Mouse (Mus musculus) cortical plate, adult 2 months (tissue): ENCODE data around the gene Meis1. TPM values are rescaled to one million over a fixed set of nuclear protein-coding genes. Genes with fewer than 3 reads are reported as not detected.
A peak's percentile ranks its signal among the peaks of the same experiment; 100 is the strongest.

ENCODE experiments used
- H3K27ac ChIP-seq: fragments of 200-500 bp; 2 replicates; pipeline ENCODE4 v1.5.1; 2012; ENCODE audit warnings: low read length, control low read depth, inconsistent platforms; ENCODE audit not compliant: insufficient read depth
- H3K4me1 ChIP-seq: fragments of 200-500 bp; 2 replicates; pipeline ENCODE4 v1.6.1; 2011; ENCODE audit warnings: low read length; ENCODE audit not compliant: control insufficient read depth, insufficient read depth
- H3K4me3 ChIP-seq: fragments of 200-500 bp; 2 replicates; pipeline ENCODE4 v1.5.1; 2011; ENCODE audit warnings: mild to moderate bottlenecking, low read length, control low read depth; ENCODE audit not compliant: insufficient read depth
- CTCF ChIP-seq: fragments of 200-500 bp; IDR thresholded peaks from 2 replicates; pipeline ENCODE4 v1.5.1; 2011; ENCODE audit warnings: mild to moderate bottlenecking, control low read depth, low read length; ENCODE audit not compliant: insufficient read depth; ENCODE audit errors: extremely low read depth
- POLR2A ChIP-seq: fragments of 200-500 bp; IDR thresholded peaks from 2 replicates; pipeline ENCODE4 v1.6.1; 2011; ENCODE audit warnings: mild to moderate bottlenecking, low read length, control low read depth; ENCODE audit not compliant: insufficient read depth; ENCODE audit errors: extremely low read depth
- polyA plus RNA-seq: library from polyadenylated mRNA; depleted of rRNA; stranded (reverse); fragments of >200 nt; gene quantifications from 2 replicates; pipeline ENCODE4 v1.2.3, GENCODE M21; 2012

Gene Meis1
- polyA plus RNA-seq, 1 experiment: 3.5 TPM

DNA sequence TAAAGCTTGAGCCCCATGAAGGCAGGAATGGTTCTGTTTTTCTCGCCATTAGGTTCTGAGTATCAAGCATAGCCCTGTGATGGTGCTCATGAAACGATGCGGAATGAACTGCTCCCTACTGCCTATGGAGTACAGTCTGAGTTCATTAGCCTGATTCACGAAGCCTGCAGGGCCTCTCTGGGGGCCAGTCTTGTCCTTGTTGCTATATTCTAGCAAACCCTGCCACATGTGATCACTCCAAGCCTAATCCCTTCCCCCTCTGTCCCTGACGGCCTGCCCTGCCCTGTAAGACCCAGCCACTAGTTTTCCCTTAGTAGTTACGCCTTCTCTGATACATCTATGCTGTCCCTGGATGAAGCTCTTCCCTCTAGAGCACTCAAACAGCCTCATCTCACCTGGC, 26.0 kb downstream of the Meis1 start:
- H3K4me1 ChIP-seq: no peaks in the 10 kb centered on the region; the same call in 1 of the 2 replicates
- no peak overlapping the region for H3K27ac ChIP-seq
- TF ChIP-seq POLR2A: no peak
- no peak for TF ChIP-seq CTCF
- no peak overlapping the region for H3K4me3 ChIP-seq

DNA sequence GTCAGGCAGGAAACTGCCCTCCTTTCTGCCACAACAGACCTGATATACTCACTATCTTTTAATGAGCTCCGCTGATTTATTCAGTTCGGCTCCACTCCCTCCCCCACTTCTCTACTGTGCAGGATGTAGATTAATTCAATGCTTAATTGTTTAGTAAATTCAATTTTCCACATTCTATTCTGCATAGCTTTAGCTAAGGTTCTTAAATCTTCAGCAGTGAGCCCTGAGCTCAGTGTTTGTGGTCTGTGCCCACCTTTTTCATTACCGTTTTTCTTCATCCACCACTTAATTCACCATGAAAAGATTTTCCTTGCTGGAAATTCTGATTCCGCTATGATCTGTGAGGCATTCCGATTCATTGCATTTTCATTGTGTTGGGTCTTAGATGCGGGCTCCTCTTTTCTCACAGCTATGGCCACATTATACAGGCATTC, 28.5 kb downstream of the Meis1 start:
- no peak overlapping the region; the same call in 1 of the 2 replicates for H3K27ac ChIP-seq
- no peak for TF ChIP-seq CTCF
- no peak for TF ChIP-seq POLR2A
- H3K4me1 ChIP-seq: no peaks in the 10 kb centered on the region; the same call in 1 of the 2 replicates
- no peak overlapping the region for H3K4me3 ChIP-seq

DNA sequence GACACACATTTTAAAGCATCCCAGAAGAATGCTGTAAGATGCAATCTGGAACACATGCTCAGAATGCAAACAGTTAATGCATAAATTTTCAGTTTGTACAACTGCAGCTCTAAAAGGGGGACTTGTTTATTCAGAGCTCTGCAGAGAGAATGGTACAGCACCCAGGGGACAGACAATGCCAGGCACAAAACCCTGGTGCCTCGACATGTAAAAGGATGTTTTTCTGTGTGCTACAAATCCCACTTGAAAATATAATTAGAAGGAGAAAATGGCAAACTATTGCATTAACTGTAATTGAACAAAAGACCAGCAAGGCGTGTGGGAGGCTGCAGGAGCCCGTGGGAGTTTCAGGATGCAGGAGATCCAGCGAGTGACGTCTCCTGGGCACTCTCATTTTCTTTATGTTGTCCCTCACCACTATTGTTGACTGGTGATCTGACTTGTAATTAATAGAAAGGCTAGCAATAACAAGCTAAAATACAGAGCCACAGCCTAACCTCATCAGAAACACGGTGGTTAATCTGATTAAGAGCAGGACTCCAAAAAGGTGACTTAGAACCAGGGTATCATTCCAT, 29.0 kb downstream of the Meis1 start:
- Histone ChIP-seq H3K27ac (peak overlapping the region; percentile 40; the same call in 1 of the 2 replicates), H3K4me1 (no peaks in the 10 kb centered on the region; the same call in 1 of the 2 replicates), H3K4me3 (no peak overlapping the region)
- no peak for TF ChIP-seq CTCF
- TF ChIP-seq POLR2A: no peak

DNA sequence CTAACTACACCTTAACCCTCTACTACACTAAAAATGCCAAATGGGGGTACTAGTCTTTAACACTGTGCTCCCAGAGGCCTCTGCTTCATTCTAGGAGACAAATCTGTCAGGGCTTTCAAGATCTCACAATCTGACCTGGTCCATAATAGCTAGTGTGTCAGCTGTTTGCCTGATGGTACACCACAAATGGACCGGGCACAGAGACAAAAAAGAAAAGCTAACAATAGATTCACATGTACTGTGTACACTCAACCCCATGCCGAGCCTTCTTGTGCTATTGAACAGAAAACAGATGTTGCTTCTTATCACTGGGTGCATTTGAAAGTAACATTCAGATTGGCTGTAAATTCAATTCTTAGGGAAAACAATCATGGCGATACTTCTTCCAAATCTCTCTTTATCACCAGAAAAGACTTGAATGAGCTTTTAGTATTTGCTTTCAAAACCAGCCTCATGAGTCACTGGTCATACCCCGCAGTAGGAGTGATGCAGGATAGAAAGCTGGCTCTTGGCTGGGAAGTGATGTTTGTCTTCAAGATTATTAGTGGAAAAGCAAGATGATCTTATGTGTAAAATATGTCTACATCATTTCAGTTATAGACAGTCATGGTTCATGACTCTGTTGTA, 30.0 kb downstream of the Meis1 start:
- TF ChIP-seq POLR2A (no peak), CTCF (no peak)
- Histone ChIP-seq H3K4me3 (no peak overlapping the region), H3K27ac (no peak overlapping the region), H3K4me1 (no peaks in the 10 kb centered on the region; the same call in 1 of the 2 replicates)

DNA sequence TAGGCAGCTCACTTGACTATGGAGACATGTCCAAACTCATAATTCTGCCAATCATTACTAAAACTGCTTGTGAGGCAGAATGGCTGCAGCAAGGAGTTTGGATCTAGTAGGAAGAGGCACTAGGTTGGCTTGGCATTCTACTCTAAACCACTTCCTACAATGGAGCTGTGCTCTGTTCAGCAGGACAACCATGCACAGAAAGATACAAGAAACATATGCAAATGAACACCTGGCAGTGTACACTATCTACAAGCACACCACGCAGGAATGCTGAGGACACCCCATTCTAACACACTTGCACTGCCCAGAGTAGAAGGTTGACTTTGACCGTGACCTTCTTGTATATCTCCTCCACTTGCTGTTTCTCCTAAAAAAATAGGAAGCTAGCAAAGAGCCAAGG, 35.0 kb downstream of the Meis1 start:
- Histone ChIP-seq H3K27ac (no peak overlapping the region), H3K4me1 (no peaks in the 10 kb centered on the region), H3K4me3 (no peak overlapping the region)
- no peak for TF ChIP-seq CTCF
- TF ChIP-seq POLR2A: no peak

DNA sequence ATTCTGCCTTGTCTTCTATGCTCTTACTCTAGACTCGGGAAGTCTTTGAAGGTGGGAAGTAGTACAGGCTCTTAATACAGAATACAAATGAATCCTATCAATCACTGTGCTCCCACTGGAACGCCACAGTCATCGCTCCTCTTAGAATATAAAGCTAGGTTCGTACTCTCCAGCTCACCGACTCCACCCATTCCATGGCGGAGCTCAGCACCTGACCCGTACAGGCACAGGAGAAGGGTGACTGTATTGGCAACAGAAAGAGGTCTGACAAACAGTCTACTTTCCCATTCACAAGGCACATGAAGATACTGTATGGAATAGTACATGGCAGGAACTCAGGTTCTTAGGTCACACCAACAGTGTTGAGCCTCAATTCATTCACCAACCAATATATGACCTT, 35.5 kb downstream of the Meis1 start:
- no peak for TF ChIP-seq POLR2A
- TF ChIP-seq CTCF: no peak
- no peak overlapping the region for H3K4me3 ChIP-seq
- H3K4me1 ChIP-seq: no peaks in the 10 kb centered on the region
- H3K27ac ChIP-seq: no peak overlapping the region

DNA sequence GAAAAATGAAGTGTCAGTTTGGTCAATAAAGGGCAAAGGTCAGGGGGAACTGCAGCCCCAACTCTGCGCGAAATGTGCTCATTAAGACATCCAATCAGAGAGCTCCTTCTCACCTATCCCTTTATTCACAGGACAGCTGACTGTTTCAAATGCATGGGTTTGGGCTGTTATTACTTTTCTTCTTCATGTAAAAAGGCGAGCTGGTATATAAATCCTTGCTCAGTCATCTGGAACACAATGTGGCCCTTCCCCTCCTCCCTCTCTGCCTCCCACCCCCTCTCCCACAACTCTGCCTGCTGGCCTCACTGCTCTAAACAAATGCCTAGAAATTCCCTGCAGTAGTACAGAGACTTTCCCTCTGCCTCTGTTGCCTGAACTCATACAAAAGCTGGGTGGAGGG, 36.5 kb downstream of the Meis1 start:
- H3K27ac ChIP-seq: no peak overlapping the region
- TF ChIP-seq CTCF (no peak), POLR2A (no peak)
- no peaks in the 10 kb centered on the region for H3K4me1 ChIP-seq
- H3K4me3 ChIP-seq: no peak overlapping the region

DNA sequence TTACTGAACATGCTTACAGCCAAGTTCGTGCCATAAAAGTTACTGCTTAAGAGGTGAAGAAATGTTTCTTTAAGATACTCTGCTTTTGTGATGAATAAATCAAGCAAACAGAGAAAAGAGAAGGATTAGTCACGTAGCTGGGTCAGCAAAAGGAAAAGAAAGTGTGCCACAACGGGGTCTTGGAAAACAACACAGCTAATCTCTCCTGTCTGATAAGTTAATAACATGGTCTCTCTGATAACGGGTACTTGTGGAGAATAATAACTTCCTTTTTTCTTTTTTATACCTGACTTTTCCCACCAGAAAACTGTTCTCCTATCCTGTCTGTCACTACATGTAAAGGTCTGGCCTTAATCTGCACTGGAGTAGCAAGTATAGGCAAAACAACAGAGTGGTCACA, 37.4 kb downstream of the Meis1 start:
- no peak overlapping the region for H3K4me3 ChIP-seq
- H3K27ac ChIP-seq: no peak overlapping the region
- TF ChIP-seq POLR2A: no peak
- no peak for TF ChIP-seq CTCF
- no peaks in the 10 kb centered on the region for H3K4me1 ChIP-seq

DNA sequence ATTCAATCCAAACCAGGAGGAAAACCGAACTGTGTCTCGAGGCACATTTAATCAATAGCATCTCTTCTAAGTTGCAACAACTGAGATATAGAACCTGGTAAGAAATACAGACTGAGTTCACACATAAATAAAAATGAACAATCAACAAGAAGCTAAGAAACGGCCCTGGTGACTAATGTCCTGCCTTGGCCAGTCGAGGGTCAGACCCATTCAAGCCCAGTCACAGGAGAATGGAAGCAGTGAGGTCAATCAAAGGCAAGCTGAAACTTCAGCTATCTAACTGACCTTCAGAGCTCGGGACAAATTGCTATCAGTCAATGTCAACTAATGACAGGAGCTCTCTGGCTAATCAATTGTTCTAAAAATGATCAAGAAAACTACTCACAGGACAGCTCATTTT, 38.2 kb downstream of the Meis1 start:
- no peak for TF ChIP-seq CTCF
- TF ChIP-seq POLR2A: no peak
- H3K4me1 ChIP-seq: no peaks in the 10 kb centered on the region
- H3K4me3 ChIP-seq: no peak overlapping the region
- H3K27ac ChIP-seq: no peak overlapping the region

DNA sequence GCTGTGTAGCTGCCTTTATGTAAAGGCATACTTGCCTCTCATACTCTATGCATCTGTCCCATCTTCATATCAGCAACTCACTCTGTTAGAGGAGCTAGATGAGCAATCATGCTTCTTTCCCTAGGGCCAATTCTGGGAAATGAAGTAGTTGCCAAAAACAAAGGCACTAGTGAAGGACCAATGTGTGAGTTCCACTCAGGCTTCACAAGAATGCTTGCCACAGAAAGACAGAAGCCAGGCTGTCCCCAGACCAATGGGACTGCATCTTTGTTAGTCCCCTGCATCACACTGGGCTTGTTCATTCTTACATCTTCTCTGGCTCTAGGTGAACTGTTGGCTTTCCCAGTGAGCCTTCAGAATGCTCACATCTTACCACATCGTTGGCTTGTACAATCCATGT, 43.7 kb downstream of the Meis1 start:
- TF ChIP-seq POLR2A: no peak
- TF ChIP-seq CTCF: no peak
- Histone ChIP-seq H3K4me3 (no peak overlapping the region), H3K4me1 (no peaks in the 10 kb centered on the region), H3K27ac (no peak overlapping the region)
